Mouse (Mus musculus) intestine, embryonic 15.5 days (tissue): Measurements from ENCODE around the gene Ctsl. TPM values are rescaled to one million over a fixed set of nuclear protein-coding genes. Genes with fewer than 3 reads are reported as not detected.
A peak's percentile ranks its signal among the peaks of the same experiment; 100 is the strongest.

Experiments
- ATAC-seq: fragments of 200-750 bp; cut with Nextera tagmentation; 2 replicates; pipeline ENCODE4 v1.8.0; 2017; ENCODE audit warnings: moderate TSS enrichment, moderate library complexity
- H3K27ac ChIP-seq: fragments of 300-500 bp; sonication (generic); 2 replicates; pipeline ENCODE4 v1.5.1; 2015; ENCODE audit warnings: mild to moderate bottlenecking, inconsistent platforms
- H3K27me3 ChIP-seq: fragments of 300-500 bp; sonication (generic); replicated peaks from 2 replicates; pipeline ENCODE4 v1.6.1; 2015; ENCODE audit warnings: inconsistent platforms
- H3K36me3 ChIP-seq: fragments of 300-500 bp; sonication (generic); 2 replicates; pipeline ENCODE4 v1.6.1; 2015; ENCODE audit warnings: inconsistent platforms
- H3K4me1 ChIP-seq: fragments of 300-500 bp; sonication (generic); replicated peaks from 2 replicates; pipeline ENCODE4 v1.6.1; 2015; ENCODE audit warnings: inconsistent platforms
- H3K4me2 ChIP-seq: fragments of 300-500 bp; sonication (generic); replicated peaks from 2 replicates; pipeline ENCODE4 v1.6.1; 2015; ENCODE audit warnings: mild to moderate bottlenecking, inconsistent platforms
- H3K4me3 ChIP-seq: fragments of 300-500 bp; sonication (generic); replicated peaks from 2 replicates; pipeline ENCODE4 v1.5.1; 2015; ENCODE audit warnings: inconsistent platforms
- H3K9ac ChIP-seq: fragments of 300-500 bp; sonication (generic); 2 replicates; pipeline ENCODE4 v1.6.1; 2015; ENCODE audit warnings: inconsistent platforms
- H3K9me3 ChIP-seq: fragments of 300-500 bp; sonication (generic); 2 replicates; pipeline ENCODE4 v1.6.1; 2016; ENCODE audit warnings: inconsistent platforms
- WGBS: fragments of 180-500 bp; shearing (Covaris S2); methylation state at CpG from one replicate; pipeline ENCODE4 v1.1.7; 2015; 5-methylcytosine and 5-hydroxymethylcytosine counted together
- polyA plus RNA-seq: library from polyadenylated mRNA; unstranded; fragments of >200 nt; fragmentation: Nextera tagmentation; extraction: Ambion mirVana; gene quantifications from 2 replicates; pipeline ENCODE4 v1.2.1, GENCODE M21; 2015

Gene Ctsl
- polyA plus RNA-seq, 1 experiment from 2014 or later, result 195 TPM

DNA sequence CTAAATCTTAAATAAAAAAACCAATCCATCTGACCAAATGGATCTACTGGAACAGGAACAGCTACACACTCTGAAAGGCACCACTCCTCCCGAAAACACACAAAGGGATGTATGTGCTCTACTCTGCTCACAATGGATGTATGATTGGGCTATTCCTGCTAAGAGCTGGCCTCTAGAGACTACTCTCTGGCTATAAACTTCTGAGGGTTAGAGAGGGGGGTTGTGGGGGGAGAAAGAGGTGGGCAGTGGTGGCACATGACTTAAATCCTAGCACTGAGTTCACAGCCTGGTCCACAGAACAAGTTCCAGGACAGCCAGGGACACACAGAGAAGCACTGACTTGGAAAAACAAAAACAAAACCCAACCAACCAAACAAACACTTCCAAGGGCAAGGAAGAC is 2.1 kb downstream of the Ctsl start:
- Histone ChIP-seq H3K27me3 (no peaks in the 10 kb centered on the region), H3K4me2 (peak overlapping the region; percentile 80; the same call in 1 of the 2 replicates), H3K4me3 (no peak overlapping the region), H3K9me3 (no peaks in the 10 kb centered on the region), H3K4me1 (0 out of 2 replicates have a peak, but pooled peaks cover 6% of the 10 kb centered on the region), H3K27ac (no peak overlapping the region), H3K36me3 (peaks cover 20% of the 10 kb centered on the region), H3K9ac (no peak overlapping the region)
- no peak for ATAC-seq
- WGBS, result 88% methylated on average over 1 of the region's 1 CpGs

DNA sequence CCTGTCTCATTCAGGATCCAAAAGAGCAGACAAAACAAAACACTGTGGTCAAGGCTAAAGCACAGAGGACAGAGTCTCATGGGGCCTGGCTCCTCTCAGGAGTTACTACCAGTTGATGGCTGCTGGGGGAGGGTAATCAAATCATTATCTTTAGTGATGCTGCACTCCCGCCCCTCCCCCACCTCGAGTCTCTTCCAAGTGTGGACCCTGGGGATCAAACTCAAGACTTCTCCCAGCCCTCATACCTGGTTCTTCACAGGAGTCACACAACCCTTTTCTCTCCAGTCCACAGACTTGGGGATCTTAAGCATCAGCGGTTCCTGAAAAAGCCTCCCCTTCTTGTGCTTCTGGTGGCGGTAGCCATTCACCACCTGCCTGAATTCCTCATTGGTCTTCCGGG is 3.1 kb downstream of the Ctsl start:
- no peaks in the 10 kb centered on the region for H3K9me3 ChIP-seq
- H3K27ac ChIP-seq, result no peak overlapping the region
- H3K27me3 ChIP-seq, result no peaks in the 10 kb centered on the region
- ATAC-seq, result no peak
- H3K4me2 ChIP-seq, result no peak overlapping the region
- H3K4me3 ChIP-seq, result no peak overlapping the region
- H3K9ac ChIP-seq, result no peak overlapping the region
- 0 out of 2 replicates have a peak, but pooled peaks cover 6% of the 10 kb centered on the region for H3K4me1 ChIP-seq
- peaks cover 20% of the 10 kb centered on the region for H3K36me3 ChIP-seq
- WGBS, result 94% methylated on average over 5 of the region's 5 CpGs

DNA sequence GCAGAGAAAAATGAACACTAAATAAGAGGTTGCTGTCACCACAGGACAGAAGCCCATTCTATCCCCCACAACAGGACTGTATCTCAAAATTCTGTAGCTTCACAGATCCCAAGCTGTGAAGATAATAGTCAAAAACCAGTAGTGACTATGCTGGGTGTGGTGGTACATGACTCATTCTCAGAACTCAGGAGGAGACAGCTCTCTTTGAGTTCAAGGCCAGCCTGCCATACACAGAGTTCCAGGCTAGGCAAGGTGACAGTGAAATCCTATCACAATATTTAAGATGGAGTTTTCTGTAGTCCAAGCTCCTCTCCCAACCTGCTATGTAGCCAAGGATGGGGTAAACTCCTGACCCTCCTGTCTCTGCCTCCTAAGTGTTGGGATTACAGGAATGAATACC is 5.4 kb downstream of the Ctsl start:
- no peak for ATAC-seq
- no peak overlapping the region for H3K4me2 ChIP-seq

DNA sequence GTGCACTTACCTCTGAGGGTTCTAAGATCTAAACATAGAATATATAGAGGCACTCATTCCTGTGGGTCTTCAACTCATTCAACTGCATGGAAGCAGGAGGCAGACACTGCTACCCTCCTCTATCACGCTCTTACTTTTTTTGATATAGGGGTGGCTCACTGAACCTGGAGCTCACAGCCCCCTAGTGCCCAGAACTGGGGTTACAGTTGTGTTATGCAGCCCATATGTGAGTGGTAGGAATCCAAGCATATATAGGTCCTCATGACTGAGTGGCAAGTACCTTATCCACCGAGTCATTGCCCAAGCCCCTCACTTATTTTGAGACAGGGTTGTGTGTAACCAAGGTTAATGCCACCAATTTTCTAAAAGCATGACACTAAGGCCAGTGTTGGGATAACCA is 6.4 kb downstream of the Ctsl start:
- H3K4me3 ChIP-seq, result no peak overlapping the region
- 82% methylated on average over 2 of the region's 2 CpGs for WGBS
- no peaks in the 10 kb centered on the region for H3K9me3 ChIP-seq
- no peak overlapping the region for H3K9ac ChIP-seq
- ATAC-seq, result peak; percentile 27; the same call in 1 of the 2 replicates
- no peak overlapping the region for H3K4me2 ChIP-seq
- H3K27ac ChIP-seq, result no peak overlapping the region
- H3K4me1 ChIP-seq, result 0 out of 2 replicates have a peak, but pooled peaks cover 6% of the 10 kb centered on the region
- H3K27me3 ChIP-seq, result no peaks in the 10 kb centered on the region
- H3K36me3 ChIP-seq, result peaks cover 20% of the 10 kb centered on the region

More for the DNA sequence above, 5.4 kb downstream of the Ctsl start:
- H3K36me3 ChIP-seq, result peaks cover 20% of the 10 kb centered on the region
- no peak overlapping the region for H3K9ac ChIP-seq
- no peaks in the 10 kb centered on the region for H3K9me3 ChIP-seq
- H3K4me1 ChIP-seq, result 0 out of 2 replicates have a peak, but pooled peaks cover 6% of the 10 kb centered on the region
- H3K4me3 ChIP-seq, result no peak overlapping the region
- no peaks in the 10 kb centered on the region for H3K27me3 ChIP-seq
- no peak overlapping the region for H3K27ac ChIP-seq

DNA sequence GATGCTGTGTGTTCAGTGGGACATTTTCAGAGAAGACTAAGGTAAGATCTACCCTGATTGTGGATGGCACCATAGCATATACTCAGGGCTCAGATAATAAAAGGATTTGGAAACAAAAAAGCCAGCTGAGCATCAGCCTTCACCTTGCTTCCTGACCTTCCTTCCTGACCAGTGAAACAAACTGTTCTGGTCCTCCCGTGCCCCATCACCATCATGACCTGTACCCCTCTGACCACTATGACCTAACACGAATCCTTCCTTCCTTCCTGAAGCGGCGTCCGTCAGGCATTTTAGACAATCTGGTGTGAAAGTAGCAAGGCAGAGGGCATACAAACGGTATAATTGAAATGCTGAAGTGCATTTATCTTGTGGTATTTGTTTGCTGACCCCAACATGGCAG is 8.6 kb downstream of the Ctsl start:
- Histone ChIP-seq H3K4me2 (no peak overlapping the region), H3K36me3 (peaks cover 15% of the 10 kb centered on the region), H3K27ac (no peak overlapping the region), H3K9ac (no peak overlapping the region), H3K4me1 (no peaks in the 10 kb centered on the region), H3K9me3 (no peaks in the 10 kb centered on the region), H3K4me3 (no peak overlapping the region), H3K27me3 (no peaks in the 10 kb centered on the region)
- ATAC-seq, result peak; percentile 15; the same call in 1 of the 2 replicates
- WGBS, result 84% methylated on average over 6 of the region's 6 CpGs

DNA sequence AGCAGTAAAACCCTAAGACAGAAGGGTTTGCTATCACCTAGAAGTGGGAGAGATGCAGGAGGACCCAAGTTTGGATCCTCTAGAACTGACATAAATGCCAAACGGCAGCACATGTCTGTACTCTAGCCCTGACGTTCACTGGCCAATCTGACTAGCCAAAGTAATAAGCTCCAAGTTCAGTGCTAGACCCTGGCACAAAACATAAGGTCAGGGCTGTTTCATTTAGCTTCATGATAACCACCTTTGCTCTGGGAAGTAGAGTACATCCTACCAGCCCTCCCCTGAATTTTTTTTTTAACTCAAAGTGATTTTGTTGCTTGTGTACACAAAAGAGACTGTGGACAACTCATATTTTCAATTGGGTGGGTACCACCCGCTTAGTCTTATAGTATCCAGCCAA is 9.7 kb downstream of the Ctsl start:
- H3K9me3 ChIP-seq, result no peaks in the 10 kb centered on the region
- no peak overlapping the region for H3K4me3 ChIP-seq
- WGBS, result 90% methylated on average over 3 of the region's 3 CpGs
- H3K4me2 ChIP-seq, result no peak overlapping the region
- H3K27me3 ChIP-seq, result no peaks in the 10 kb centered on the region
- H3K9ac ChIP-seq, result no peak overlapping the region
- H3K4me1 ChIP-seq, result no peaks in the 10 kb centered on the region
- no peak overlapping the region for H3K27ac ChIP-seq
- peaks cover 9% of the 10 kb centered on the region; the same call in 1 of the 2 replicates for H3K36me3 ChIP-seq
- ATAC-seq, result no peak

DNA sequence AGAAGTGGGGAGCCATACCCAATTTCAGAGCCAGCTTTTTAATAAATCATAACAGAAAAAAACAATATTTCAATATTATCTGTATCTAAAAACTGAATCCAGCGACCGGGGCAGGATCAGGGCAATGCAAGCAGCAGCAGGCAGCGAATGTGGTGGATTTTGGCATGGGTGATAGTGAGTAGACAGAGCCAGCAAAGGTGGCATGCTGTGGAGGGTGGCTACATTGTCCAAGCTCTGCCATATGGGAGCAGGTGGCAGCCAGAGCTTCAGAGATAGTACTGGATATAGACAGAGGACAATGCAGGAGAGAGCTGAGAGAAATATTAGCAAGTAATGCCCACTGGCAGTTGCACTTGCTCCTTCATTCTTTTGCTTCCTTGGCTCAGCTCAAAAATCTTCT is 11.0 kb downstream of the Ctsl start:
- 86% methylated on average over 3 of the region's 3 CpGs for WGBS
- no peak overlapping the region for H3K9ac ChIP-seq
- ATAC-seq, result no peak
- no peak overlapping the region for H3K27ac ChIP-seq
- H3K4me1 ChIP-seq, result no peaks in the 10 kb centered on the region
- no peak overlapping the region for H3K4me3 ChIP-seq
- no peaks in the 10 kb centered on the region for H3K9me3 ChIP-seq
- no peaks in the 10 kb centered on the region for H3K27me3 ChIP-seq
- H3K4me2 ChIP-seq, result no peak overlapping the region
- 0 out of 2 replicates have a peak, but pooled peaks cover 3% of the 10 kb centered on the region for H3K36me3 ChIP-seq

DNA sequence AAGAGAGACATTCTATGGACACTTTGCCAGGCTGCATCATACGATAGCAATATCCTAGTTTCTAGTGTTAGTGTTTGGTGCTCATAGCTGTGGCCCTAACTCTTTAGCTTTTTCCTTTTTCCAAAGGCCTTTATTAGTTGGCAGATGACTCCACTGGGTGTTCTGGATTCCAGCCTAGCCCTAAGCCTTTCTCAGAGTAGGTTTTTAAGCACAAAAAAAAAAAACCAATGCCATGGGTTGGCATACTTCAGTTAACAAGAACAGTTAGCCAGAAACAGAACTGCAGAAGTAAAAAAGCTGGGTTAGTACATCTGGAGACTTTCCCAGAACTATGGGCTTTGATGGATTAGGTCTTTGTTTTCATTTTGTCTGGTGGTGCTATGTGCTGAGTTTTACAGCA is 12.2 kb downstream of the Ctsl start:
- no peak overlapping the region for H3K4me3 ChIP-seq
- no peaks in the 10 kb centered on the region for H3K27me3 ChIP-seq
- 90% methylated on average over 1 of the region's 1 CpGs for WGBS
- no peak overlapping the region for H3K27ac ChIP-seq
- no peak for ATAC-seq
- no peaks in the 10 kb centered on the region for H3K9me3 ChIP-seq
- no peaks in the 10 kb centered on the region for H3K36me3 ChIP-seq
- H3K4me2 ChIP-seq, result no peak overlapping the region
- no peaks in the 10 kb centered on the region for H3K4me1 ChIP-seq
- H3K9ac ChIP-seq, result no peak overlapping the region

DNA sequence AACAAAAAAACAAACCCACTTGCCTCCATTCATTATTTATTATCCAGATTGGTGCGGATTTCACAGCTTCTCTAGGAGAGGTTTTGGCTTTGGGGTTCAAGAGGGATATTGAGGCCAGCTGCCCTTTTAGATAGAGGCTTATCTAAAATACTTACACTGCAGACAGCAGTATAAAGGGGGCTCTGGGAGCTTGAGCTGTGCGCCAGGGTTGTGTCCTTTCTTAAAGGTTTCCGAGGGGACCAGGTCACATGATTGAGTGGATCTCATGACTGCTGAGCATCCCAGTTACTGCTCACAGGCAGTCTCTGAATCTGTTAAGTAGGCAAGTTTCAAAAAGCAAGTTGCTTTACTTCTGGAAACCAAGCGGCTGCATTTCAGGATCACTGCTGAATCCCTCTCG is 13.3 kb downstream of the Ctsl start:
- ATAC-seq, result no peak
- no peak overlapping the region for H3K27ac ChIP-seq
- no peaks in the 10 kb centered on the region for H3K4me1 ChIP-seq
- H3K9ac ChIP-seq, result no peak overlapping the region
- 75% methylated on average over 5 of the region's 5 CpGs for WGBS
- H3K4me2 ChIP-seq, result no peak overlapping the region
- no peaks in the 10 kb centered on the region for H3K9me3 ChIP-seq
- no peaks in the 10 kb centered on the region for H3K36me3 ChIP-seq
- H3K27me3 ChIP-seq, result no peaks in the 10 kb centered on the region
- H3K4me3 ChIP-seq, result no peak overlapping the region

DNA sequence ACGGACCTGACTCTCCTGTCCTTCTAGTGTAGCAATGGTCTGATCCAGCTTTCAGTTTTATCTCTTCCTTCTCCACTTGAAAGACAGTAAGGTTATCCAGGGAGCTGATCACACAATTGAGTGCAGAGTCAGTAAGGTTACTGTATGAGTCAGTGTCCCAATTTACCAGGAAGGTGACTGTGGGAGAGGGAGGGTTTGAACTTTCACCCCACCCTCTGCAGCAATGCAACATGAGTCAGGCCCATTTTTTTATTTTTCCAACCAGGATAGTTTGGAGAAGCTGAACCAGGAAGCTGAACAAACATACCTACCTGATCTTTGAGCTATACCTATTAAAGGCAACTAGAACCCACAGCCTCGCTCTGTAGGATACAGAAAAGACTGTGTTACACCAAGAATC is 21.2 kb downstream of the Ctsl start:
- Histone ChIP-seq H3K27ac (no peak overlapping the region), H3K4me2 (no peak overlapping the region), H3K27me3 (no peaks in the 10 kb centered on the region), H3K9ac (no peak overlapping the region), H3K9me3 (no peaks in the 10 kb centered on the region), H3K4me3 (no peak overlapping the region), H3K4me1 (no peaks in the 10 kb centered on the region), H3K36me3 (no peaks in the 10 kb centered on the region)
- whole genome bisulfite sequencing, result 65% methylated on average over 2 of the region's 2 CpGs
- ATAC-seq, result peak; percentile 85

DNA sequence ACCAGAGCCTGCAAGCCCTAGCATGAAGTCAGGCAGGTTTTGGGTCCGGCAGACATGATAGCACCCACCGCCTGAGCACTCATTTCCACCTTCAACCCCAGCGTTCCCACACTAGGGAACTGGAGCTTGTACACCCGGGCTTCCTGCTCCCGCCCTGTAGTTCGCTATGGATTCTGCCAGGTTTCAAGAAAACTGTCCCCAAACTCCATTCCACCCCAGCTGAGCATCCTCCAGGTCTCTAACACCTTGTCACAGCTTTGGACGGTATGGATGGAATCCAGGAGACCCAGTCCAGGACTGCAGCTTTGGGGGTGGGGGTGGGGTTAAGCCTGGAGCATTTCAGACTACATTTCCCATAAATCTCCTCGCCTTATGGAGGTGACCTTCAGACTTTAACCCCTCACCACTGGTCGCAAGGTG is 26.6 kb downstream of the Ctsl start:
- no peaks in the 10 kb centered on the region for H3K4me1 ChIP-seq
- 1% methylated on average over 9 of the region's 9 CpGs for WGBS

DNA sequence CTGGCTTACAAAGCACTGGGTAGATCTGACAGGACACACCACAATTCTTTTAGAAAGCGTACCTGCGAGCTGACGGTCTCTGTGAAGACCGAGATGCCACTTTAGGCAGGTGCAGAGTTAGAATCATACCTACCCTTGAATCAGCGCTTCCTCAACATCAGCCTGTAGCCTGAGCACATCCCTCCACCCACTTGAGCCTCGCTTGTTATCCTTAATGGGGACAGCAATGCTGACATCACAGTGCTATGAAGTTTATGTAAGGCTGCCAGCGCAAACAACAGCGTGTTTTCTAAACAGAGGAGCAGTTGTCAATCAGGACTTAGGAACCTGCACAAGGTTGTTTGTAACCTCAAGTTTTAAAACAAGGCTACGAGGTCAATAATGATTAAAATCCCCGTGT is 27.1 kb downstream of the Ctsl start:
- peak; percentile 69 for ATAC-seq
- H3K9ac ChIP-seq, result peak overlapping the region; percentile 52
- H3K4me3 ChIP-seq, result peak overlapping the region; percentile 49
- no peaks in the 10 kb centered on the region for H3K9me3 ChIP-seq
- no peaks in the 10 kb centered on the region for H3K36me3 ChIP-seq
- WGBS, result 17% methylated on average over 10 of the region's 10 CpGs
- H3K4me1 ChIP-seq, result no peaks in the 10 kb centered on the region
- no peak overlapping the region for H3K27ac ChIP-seq
- H3K27me3 ChIP-seq, result no peaks in the 10 kb centered on the region
- peak overlapping the region; percentile 85 for H3K4me2 ChIP-seq

More for the DNA sequence above, 26.6 kb downstream of the Ctsl start:
- H3K27me3 ChIP-seq, result no peaks in the 10 kb centered on the region
- peak overlapping the region; percentile 49 for H3K4me3 ChIP-seq
- no peaks in the 10 kb centered on the region for H3K9me3 ChIP-seq
- peak; percentile 91 for ATAC-seq
- H3K4me2 ChIP-seq, result peak overlapping the region; percentile 85
- peak overlapping the region; percentile 52 for H3K9ac ChIP-seq
- no peak overlapping the region for H3K27ac ChIP-seq
- H3K36me3 ChIP-seq, result no peaks in the 10 kb centered on the region

DNA sequence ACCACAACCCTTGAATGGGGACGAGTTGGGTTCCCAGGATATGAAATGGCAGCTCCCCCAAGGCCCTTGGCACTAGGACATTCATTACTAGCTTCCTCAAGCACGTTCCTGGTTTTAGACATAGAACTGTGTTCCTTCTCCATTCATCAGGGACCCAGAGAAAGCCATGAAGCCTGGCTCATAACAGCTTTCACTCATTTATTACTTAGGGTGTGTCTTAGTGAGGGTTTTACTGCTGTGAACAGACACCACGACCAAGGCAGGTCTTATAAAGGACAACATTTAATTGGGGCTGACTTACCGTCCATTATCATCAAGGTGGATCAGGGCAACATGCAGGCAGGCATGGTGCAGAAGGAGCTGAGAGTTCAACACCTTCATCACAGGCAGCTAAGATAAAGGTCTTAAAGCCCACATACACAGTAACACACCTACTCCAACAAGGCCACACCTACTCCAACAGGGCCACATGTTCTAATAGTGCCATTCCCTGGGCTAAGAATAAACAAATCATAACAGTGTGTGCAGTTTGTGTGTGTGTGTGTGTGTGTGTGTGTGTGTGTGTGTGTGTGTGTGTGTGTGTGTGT is 35.1 kb downstream of the Ctsl start:
- no peaks in the 10 kb centered on the region for H3K27me3 ChIP-seq
- no peaks in the 10 kb centered on the region for H3K9me3 ChIP-seq
- H3K4me3 ChIP-seq, result no peak overlapping the region
- H3K4me2 ChIP-seq, result no peak overlapping the region
- no peaks in the 10 kb centered on the region for H3K36me3 ChIP-seq
- H3K27ac ChIP-seq, result no peak overlapping the region
- WGBS, result 42% methylated on average over 4 of the region's 4 CpGs
- no peak overlapping the region for H3K9ac ChIP-seq
- H3K4me1 ChIP-seq, result no peaks in the 10 kb centered on the region
- peak; percentile 73 for ATAC-seq
